Mouse (Mus musculus) mammary gland, adult 2 months (tissue): ENCODE results near the gene Smim8. TPM values are rescaled to one million over a fixed set of nuclear protein-coding genes. Genes with fewer than 3 reads are reported as not detected.

Experiments
- polyA plus RNA-seq: library from polyadenylated mRNA; depleted of rRNA; stranded (reverse); fragments of >200 nt; gene quantifications from 2 replicates; pipeline ENCODE4 v1.2.3, GENCODE M21; 2012; ENCODE audit warnings: low replicate concordance; rRNA removed

The Smim8 gene
- 1.6 and 5.4 TPM in 2 replicates for polyA plus RNA-seq

DNA sequence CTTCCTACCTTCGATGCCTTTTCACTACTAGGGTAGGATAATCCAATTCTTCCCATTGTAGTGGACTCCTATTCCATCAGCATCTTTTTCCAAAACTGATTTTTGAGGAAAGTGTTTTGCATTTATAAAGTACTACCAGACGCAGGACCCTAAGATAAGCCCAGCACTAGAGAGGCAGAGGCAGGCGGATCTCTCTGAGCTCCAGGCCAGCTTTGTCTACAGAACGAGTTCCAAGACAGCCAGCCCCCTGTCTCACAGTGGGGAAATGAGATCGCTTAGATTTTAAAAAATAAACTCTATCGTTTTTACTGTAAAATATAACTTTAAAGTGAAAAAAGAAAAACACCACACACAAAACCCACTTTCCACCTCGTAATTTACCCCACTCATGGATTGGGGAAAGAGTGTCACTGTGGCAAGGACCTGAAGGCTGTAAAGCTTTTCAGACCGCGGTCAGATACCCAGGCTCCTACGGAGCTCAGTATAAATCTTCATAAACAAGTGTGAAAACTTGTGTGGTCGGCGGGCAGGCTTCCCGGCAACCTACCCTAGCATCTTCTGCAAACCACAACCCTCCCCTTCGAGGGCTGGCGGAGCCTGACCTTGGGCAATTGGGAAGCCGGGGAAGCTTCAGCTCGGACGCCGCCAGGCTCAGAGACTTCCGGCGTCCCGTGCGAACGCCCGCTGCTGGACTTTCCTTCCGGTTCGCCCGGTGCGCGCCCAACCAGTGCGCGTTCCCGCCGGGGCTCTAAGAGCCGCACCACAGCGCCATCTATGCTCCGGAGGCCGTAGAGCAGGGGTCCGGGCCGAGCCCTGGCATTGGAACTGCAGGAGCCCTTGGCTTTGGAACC is at the start of gene Smim8:
Smim8 (minus strand) TSS at position 747 of the 851 bp plus-strand sequence.

DNA sequence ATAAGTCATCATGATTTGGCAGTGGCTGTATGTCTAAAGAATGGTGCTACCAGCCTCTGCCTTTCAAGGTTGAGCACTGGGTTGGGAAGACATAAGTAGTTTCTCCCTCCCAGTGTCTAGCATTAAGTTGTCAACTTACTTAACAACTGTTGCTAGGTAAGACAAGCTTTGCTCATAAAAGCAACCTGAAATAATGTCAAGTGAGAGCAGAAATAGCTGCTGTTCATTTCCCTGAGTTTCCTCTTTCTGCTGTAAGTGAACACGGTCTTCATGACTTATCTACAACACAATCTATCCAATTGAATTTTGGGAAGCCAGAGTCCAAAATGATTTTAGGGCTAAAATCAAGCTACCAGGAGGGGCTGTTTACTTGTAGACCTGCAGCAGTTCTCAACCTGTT is 22.1 kb downstream of the Smim8 start, which contains the start of gene Gm136:
Gm136 (minus strand) TSS at position 101 of the 400 bp plus-strand sequence.

DNA sequence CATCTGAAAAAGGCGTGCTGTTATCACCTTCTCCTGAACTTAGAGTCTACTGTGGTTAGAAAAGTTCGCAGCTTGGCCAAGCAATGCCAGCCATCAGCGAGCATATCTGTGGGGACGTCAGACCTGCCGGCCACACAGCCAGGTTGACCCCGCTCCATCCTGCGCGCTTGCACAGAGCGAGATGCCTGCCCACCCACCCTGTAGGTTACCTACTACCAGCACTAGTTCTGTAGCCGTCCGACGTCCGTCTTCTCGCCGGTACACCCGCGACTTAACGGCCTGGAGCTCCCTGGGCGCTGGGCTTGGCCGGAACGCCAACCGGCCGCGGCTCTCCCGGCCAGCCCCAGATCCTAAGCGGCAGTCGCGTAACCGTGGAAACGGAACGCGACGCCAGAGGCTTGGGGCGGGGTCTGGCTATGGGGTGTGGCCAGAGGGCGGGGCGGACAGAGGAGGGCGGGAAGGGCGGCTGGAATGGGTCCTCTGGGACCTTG is 48.3 kb downstream of the Smim8 start, which contains the start of gene Cfap206:
Cfap206 (minus strand) TSS at position 356 of the 491 bp plus-strand sequence.

Other genes with a start within 250 kb of the Smim8 start
- 22.6 and 24.7 TPM in 2 replicates for gene Akirin2, start 227.5 kb downstream of the Smim8 start, polyA plus RNA-seq
- 11.0 and 39.6 TPM in 2 replicates for gene Orc3, start 163.5 kb downstream of the Smim8 start, polyA plus RNA-seq
- gene Rars2, start 163.5 kb downstream of the Smim8 start, polyA plus RNA-seq, result 6.2 and 16.0 TPM in 2 replicates
- gene Slc35a1, start 91.0 kb downstream of the Smim8 start, polyA plus RNA-seq, result 7.0 and 17.5 TPM in 2 replicates
- gene Cfap206, start 48.2 kb downstream of the Smim8 start, polyA plus RNA-seq, result not detected in 2 replicates
- not detected in 2 replicates for gene Gm136, start 22.2 kb downstream of the Smim8 start, polyA plus RNA-seq
- gene Zfp292, start 104.5 kb upstream of the Smim8 start, polyA plus RNA-seq, result 1.3 and 2.3 TPM in 2 replicates
- gene Cga, start 115.4 kb upstream of the Smim8 start, polyA plus RNA-seq, result not detected in 2 replicates